Mouse (Mus musculus) cerebellum, postnatal 4 days (tissue): ENCODE results near the gene Skint8.
"Not testable (repeated sequence)": the region's sequence is repeated elsewhere in the genome, so short reads cannot be mapped to it uniquely, and the experiment has no call there.

ENCODE experiments used
- DNase-seq, 2 experiments: peaks; one replicate each; pipeline ENCODE4 v3.0.0; 2022; ENCODE audit warnings: low spot score in 2 of 2, mixed read lengths in 1 of 2

Skint8 gene

DNA sequence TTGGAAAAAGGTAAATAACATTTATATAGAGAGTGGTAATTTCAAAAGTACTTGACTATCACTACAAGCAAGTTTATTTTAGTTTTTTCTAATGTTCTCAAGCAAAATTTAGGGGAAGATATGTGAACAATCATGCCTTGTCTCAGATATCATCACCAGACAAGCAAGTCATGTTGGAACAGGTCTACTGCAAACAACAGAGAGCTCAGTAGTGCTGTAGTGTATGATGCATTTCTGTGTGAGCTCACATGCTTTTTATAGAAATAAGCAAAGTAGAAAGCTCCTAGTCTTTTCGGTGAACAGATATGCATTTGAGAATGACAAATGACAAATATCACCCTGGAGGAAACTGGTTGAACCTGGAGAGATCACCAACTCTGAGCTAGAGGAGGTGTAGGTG lies at the start of gene Skint8:
TSS of gene Skint8 (plus strand) at position 301 of the 400 bp plus-strand sequence.
- no peak for DNase-seq

DNA sequence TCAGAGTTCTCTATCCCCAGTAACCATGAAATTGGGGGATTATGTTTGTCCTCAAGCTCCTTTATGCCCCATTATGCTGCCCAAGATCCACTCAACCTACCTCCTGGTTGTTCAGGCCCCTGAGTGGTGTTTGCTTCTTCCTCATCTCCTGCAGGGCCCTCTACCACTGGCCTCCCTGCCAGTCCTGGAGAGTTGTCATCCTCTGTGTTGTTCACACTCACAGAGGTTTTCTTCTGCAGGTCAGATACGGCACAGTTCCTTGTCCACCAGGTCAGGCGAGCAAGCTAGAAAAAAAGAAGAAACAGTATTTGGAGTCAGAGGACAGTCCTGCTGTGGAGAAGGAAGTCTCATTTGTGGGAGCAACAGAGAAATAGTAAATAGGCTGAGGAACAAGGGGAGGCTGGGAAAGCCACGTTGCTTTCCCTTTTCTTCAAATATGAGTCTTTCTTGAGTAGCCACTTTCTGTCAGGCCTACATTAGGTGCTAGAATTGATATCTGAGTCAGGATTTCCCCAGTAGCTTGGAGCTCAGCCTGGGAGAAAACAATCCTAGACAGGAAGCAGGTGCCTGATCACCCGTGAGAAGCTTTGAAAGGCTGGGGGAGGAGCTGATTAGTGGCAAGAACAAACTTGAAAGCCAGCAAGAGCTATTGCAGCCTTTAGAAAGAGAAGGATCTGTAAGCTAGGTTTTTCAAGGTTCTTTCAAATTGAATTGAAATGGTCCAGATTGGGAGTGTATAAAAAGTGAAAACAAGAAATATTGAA lies 38.9 kb upstream of the Skint8 start:
- no peak for DNase-seq

DNA sequence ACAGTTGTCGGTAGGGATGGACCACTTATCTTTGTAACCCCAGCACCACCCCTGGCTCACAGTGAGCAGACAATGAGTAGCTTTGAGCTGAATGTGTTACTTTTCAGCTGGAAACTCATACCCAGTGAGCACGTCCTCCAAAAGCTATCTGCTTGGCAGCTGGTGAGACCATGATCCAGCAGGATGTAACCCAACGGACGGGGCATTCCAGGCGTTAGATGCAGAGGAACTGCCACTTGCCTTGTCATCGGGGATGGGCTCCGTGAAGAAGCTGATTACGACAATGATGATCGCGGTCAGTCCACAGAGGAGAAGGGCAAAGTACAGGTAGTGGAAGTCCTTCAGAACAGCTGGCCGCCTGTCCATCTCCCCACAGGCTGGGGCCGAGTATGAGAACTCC lies 35.6 kb upstream of the Skint8 start:
- DNase-seq, result no peak

DNA sequence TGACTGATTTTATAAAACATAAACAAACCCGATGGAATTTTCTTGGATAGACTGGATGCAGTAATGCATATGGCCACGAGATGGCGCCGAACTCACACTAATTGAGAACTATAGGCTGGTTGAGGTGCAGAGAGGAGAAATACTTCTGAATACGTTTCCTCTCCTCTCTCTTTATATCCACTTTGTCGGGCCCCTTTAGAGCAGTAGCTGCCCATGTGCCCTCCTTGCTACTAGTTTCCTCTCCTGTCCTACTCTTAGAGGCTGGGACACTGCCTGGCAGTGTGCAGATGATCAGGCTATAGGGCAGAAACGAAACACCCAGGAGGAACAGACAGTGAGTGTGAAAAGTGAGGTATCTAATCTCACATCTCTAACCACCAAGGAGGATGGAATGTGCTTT lies 33.2 kb upstream of the Skint8 start:
- peak; percentile 59 to 60 for DNase-seq

DNA sequence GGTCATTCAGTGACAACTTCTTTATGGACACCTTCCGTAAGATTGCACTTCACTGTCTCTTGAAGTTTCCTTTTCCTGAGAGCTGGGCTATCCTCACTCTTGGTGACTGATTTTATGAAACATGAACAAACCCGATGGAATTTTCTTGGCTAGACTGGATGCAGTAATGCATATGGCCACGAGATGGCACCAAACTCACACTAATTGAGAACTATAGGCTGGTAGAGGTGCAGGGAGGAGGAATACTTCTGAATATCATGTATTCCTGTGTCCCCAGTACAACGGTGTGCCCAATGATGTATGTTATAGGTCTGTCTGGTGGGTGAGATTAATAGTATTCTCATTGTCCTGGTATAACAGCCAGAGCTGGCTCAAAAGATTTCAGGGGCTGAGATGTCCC lies 32.6 kb upstream of the Skint8 start:
- peak; percentile 59 to 76 for DNase-seq

DNA sequence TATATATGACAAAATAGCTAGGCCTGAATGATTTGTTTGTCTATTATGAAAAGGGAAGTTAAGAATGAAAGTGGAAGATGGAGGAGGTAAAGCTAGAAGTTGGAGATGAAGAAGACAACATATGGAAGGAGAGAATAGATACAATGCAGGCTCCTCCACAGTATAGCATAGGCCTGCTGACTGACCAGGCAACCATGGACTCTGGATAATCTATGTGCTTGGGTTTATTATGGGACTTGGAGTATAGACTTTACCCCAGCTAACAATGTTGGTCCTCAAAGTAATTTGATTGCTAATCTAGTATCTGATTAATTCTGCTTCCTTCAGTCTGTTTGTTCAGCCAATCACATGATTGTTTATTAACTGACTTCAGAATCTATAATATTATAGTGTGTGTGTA lies 27.1 kb upstream of the Skint8 start:
- DNase-seq, result no peak

DNA sequence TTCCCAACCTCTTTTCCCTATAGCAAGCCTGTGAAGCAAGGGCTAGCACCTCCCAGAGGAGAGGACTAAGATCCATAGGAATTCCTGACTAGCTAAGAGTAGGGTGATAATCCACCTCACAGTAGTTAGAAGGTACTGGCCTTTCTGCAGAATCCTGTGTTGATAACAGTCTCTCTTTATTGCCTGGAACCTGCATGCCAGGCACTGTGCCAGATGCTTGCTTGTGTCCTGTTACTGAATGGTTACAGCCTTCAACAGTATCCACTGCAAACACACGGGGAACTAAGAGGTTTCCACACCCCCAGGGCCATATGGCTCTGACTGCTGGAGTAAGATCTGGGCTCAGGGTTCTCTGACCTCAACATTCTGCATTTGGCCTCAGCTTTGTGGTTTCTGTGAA lies 21.4 kb upstream of the Skint8 start:
- DNase-seq, result no peak

DNA sequence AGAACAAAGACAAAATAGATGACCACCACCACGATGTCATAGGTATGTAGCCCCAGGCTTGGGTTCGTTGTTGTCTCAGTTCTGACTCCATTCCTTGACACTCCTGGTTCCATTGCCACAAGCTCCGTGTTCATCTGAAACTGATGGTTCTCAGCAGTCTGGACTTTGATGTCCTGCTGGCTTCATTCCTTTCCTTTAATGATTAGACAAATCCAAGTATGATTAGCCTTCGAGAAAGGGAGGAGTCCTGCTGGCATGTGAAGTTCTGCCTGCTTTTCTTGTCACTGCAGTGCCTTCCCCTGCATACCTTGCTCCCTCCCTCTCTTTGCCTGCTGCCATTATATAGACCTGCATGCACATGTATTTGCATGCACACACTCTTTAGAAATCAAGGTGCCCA lies 20.6 kb upstream of the Skint8 start:
- DNase-seq, result no peak

DNA sequence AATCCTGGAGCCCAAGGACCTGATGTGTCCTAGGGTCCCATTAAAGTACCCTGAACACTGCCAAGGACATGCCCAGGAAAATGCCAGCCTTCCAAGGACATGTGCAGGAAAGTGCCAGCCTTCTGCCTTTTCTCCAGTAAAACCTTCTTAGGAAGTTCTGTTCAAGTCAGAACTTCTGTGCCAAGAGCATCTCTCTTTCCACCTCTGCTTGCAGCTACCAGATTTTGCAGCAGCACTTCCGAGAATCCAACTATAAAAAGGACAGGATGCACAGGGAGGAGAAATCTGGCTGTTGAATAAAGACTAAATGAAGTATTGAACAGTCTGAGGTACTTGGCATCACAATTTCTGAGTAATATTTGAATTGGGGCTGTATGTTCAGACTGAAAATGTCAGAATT lies 18.7 kb upstream of the Skint8 start:
- DNase-seq, result not testable (repeated sequence)

DNA sequence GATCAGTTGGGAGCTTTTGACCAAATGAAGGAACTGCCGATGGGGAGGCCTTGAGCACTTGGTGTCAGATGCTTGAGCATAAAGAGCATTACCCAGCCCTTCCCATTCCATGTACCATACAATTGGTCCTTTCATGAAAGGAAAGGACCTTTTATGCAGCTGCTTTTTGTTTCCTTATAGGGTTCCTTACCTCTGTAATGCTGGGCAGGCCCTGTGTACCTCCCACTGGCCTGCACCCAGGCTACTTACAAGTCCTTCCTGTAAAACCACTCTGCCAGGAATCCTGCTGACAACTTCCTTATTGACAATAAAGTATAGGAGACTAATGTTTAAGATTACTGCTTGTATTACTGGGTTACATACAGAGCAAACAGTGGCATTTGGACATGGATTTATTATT lies 17.7 kb upstream of the Skint8 start:
- DNase-seq, result no peak

DNA sequence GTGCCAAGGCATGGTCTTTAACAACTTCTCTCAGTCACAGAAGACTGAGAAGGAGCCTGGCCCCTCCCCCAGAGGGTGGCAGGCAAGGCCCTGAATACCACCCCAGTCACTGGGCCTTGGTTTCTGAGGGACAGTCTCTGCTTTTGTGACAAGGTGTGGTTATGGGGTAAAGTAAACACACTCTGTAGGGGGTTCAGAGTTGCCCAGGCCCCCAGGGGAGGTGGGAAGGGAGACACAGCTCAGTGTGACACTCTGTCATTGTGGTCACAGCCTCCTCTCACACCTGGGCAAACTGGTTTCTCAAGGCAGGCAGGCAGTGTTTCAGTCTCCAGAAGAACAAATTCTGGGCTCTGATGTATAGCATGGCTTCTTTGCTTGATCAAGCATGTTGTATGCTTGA lies 16.4 kb upstream of the Skint8 start, which contains the start of gene Slc5a9:
TSS of gene Slc5a9 (minus strand) at position 144 of the 400 bp plus-strand sequence.
- no peak for DNase-seq

DNA sequence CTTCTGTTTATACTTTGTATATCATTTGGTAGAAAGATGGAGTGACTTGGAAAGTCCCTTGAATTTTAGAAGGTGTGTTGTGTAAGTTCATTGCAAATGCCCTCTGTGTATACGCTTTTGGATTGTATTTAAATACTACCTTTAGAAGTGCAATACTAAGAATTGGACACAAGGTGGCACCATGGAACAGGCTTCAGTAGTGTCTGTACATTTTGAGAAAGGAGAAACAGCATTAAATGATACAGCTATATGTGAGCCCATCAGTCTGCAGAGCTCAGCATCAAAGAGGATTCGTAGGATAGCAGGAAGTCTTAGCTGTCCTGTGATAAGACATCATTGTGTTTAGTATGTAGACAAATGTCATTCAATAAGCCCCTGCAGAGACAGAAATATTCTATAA lies 11.3 kb upstream of the Skint8 start:
- DNase-seq, result no peak

DNA sequence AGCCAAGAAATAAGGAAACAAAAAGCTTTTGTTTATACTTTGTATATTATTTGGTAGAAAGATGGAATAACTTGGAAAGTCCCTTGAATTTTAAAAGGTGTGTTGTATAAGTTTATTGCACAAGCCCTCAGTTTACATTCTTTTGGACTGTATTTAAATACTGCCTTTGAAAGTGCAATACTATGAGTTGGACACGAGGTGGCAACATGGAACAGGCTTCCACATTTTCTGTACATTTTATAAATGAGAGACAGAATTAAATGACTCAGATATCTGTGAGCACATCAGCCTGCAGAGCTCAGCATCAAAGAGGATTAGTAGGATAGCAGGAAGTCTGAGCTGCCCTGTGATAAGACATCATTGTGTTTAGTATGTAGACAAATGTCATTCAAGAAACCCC lies 42.1 kb downstream of the Skint8 start:
- no peak for DNase-seq

DNA sequence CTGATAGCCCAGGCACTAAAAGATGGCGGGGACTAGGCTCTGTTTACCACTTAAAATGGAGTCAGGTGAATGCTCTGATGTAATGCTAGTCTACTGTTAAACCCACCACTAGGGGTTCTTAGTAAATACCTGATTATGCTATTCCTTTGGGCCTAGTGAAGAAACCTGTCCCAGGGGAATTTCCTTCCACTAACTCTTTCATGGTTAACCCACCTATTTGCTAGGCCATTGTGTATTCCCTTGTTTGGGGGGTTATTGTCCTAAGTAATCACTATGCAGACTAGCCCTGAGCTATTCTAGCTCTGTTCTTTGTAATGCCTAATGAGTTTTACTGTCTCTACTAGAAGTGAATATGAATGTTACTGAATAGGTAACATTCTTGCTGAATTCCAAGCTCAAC lies 44.0 kb downstream of the Skint8 start:
- not testable (repeated sequence) for DNase-seq

DNA sequence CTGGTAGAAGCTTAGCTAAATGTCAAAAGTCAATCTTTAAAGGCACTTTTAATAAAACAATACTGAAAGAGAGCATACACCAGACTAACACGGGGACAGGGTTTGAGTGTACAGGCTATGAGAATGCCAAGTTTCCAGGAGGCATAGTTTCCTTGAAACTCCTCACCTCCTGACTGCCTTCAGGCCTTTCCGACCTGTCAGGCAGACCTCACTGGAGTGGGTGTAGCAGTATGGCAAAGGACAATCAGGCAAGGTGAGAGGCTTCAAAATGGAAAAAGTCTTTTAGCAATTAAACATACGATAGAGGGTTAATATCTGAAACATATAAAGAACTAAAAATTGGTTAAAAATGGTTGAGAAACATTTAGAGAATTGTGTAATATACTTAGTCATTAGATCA lies 44.5 kb downstream of the Skint8 start:
- no peak for DNase-seq

DNA sequence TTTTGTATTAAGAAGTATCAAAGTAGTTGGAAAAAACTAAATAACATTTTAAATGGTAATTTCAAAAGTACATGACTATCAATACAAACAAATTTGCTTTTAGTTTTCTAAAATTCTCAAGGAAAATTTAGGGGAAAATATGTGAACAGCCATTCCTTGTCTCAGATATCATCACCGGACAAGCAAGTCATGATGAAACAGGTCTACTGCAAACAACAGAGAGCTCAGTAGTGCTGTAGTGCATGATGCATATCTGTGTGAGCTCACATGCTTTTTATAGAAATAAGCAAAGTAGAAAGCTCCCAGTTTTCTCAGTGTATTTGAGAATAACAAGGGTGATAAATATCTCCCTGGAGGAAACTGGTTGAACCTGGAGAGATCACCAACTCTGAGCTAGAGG lies 53.4 kb downstream of the Skint8 start, which contains the start of gene Skint7:
TSS of gene Skint7 (plus strand) at position 301 of the 400 bp plus-strand sequence.
- DNase-seq, result no peak
